Mouse (Mus musculus) embryo, embryonic 10.5 days (tissue): ENCODE results near the gene Pdgfd.

Experiments
- DNase-seq: peaks from one replicate; pipeline ENCODE4 v3.0.0-alpha.2; 2015; ENCODE audit warnings: low spot score

Gene Pdgfd

GRCm38 (mm10) chr9:6305847-6306246 lies 137.5 kb downstream of the Pdgfd start:
- no peak for DNase-seq

- no peak for DNase-seq
These were observed 148.7 kb downstream of the Pdgfd start for GRCm38 (mm10) chr9:6317114-6317513.

GRCm38 (mm10) chr9:6325408-6325807 lies 157.0 kb downstream of the Pdgfd start:
- DNase-seq: no peak

GRCm38 (mm10) chr9:6333499-6333898 lies 165.1 kb downstream of the Pdgfd start:
- no peak for DNase-seq

GRCm38 (mm10) chr9:6336236-6336635 lies 167.9 kb downstream of the Pdgfd start:
- no peak for DNase-seq

GRCm38 (mm10) chr9:6337891-6338290 lies 169.5 kb downstream of the Pdgfd start:
- DNase-seq: no peak

- no peak for DNase-seq
These were observed 170.0 kb downstream of the Pdgfd start for GRCm38 (mm10) chr9:6338344-6338743.

- DNase-seq: no peak
These were observed 171.0 kb downstream of the Pdgfd start for GRCm38 (mm10) chr9:6339394-6339793.

GRCm38 (mm10) chr9:6340750-6341149 lies 172.4 kb downstream of the Pdgfd start:
- no peak for DNase-seq

- DNase-seq: no peak
These were observed 174.5 kb downstream of the Pdgfd start for GRCm38 (mm10) chr9:6342854-6343253.

GRCm38 (mm10) chr9:6344514-6344913 lies 176.1 kb downstream of the Pdgfd start:
- DNase-seq: no peak

GRCm38 (mm10) chr9:6344924-6345323 lies 176.5 kb downstream of the Pdgfd start:
- DNase-seq: peak; percentile 28

- no peak for DNase-seq
These were observed 177.0 kb downstream of the Pdgfd start for GRCm38 (mm10) chr9:6345366-6345765.

- DNase-seq: no peak
These were observed 185.0 kb downstream of the Pdgfd start for GRCm38 (mm10) chr9:6353257-6353960.

- DNase-seq: no peak
These were observed 192.4 kb downstream of the Pdgfd start for GRCm38 (mm10) chr9:6360795-6361194.

- no peak for DNase-seq
These were observed 198.2 kb downstream of the Pdgfd start for GRCm38 (mm10) chr9:6366550-6366949.

- DNase-seq: no peak
These were observed 233.4 kb downstream of the Pdgfd start for GRCm38 (mm10) chr9:6401764-6402163.

- no peak for DNase-seq
These were observed 238.2 kb downstream of the Pdgfd start for GRCm38 (mm10) chr9:6406535-6406934.

GRCm38 (mm10) chr9:6407972-6408371 lies 239.6 kb downstream of the Pdgfd start:
- peak; percentile 5 for DNase-seq

GRCm38 (mm10) chr9:6424606-6425005 lies 256.2 kb downstream of the Pdgfd start:
- no peak for DNase-seq
